Mouse (Mus musculus): Measurements from ENCODE around the gene Pcdh9.

DNA sequence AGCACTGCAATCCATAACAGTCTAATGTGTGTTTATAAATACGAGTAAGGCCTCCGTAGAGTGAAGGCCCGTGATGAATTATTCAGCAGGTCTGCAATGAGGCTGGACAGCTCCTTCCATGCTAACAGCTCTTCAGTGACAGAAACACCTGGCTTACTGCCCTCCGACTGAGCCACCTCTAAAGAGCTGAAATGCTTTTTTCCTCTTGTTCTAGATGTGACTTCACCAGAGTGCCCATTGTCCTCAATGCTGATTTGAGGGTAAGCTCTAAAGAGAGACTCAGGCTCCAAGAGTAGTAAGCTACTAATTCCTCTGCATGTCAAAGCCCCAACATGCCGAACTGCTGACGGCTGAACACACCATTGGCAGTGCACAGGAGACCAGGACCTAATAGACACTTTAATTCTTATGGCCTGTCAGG, 64.4 kb downstream of the Pcdh9 start:
- TF ChIP-seq CTCF (IDR thresholded peaks at IDR 0.05; ENCODE audit: insufficient read depth, low read depth, low read length) (no peak), POLR2A (IDR thresholded peaks at IDR 0.05; ENCODE audit: insufficient read depth, low read depth, low read length) (no peak)
